Mouse (Mus musculus) right cerebral cortex, postnatal 14 days (tissue): ENCODE results near the gene Rab11fip3.
A peak's percentile ranks its signal among the peaks of the same experiment; 100 is the strongest.
"Not testable (repeated sequence)": the region's sequence is repeated elsewhere in the genome, so short reads cannot be mapped to it uniquely, and the experiment has no call there.

Experiments
- DNase-seq: peaks from one replicate; pipeline ENCODE4 v3.0.0; 2022

Rab11fip3 gene

GRCm38 (mm10) chr17:26080867-26081266, 11.5 kb upstream of the Rab11fip3 start:
- no peak for DNase-seq

GRCm38 (mm10) chr17:26078851-26079250, 9.5 kb upstream of the Rab11fip3 start:
- DNase-seq, result no peak

DNA sequence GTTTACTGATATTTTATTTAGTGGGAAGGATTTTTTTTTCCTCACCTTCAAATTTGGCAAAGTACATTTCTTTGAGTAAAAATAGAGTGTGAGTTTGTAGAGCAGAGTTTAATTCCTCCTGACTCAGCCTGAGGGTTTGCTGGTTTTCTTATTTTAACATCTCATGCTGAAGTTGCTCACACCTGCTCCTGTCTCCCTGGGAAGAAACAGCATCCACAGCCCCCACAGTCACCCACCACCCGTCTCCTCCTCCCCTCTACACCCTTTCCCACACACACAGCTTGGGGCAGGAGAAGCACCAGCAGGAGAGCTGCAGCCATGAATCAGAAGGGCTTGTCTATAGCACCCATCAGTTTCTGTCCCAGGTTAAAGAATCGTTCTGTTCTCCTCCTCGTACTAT, 5.9 kb upstream of the Rab11fip3 start:
- peak; percentile 18 for DNase-seq

DNA sequence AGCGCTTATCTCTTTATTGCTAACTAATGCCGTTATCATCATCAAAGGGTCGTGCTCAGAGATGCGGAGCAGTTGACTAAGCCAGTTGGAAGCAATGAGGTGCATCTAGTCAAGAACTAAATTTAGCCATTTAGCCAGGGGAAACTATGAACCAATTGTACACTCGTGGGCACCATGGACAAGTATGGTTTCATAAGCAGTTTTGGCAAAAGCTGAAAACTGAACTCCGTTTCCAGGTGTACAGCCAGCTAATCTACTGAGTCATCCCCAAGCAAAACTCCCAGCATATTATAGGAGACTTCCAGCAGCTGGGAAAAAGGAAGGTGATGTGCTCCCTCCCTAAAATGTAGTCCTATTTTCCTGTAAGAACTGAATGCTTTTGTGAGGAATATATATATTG, 781 bp upstream of the Rab11fip3 start:
- DNase-seq, result no peak

- DNase-seq, result peak; percentile 15
Observed at GRCm38 (mm10) chr17:26068024-26068830, 1.1 kb downstream of the Rab11fip3 start.

- no peak for DNase-seq
Observed at GRCm38 (mm10) chr17:26066488-26067020, 2.8 kb downstream of the Rab11fip3 start.

DNA sequence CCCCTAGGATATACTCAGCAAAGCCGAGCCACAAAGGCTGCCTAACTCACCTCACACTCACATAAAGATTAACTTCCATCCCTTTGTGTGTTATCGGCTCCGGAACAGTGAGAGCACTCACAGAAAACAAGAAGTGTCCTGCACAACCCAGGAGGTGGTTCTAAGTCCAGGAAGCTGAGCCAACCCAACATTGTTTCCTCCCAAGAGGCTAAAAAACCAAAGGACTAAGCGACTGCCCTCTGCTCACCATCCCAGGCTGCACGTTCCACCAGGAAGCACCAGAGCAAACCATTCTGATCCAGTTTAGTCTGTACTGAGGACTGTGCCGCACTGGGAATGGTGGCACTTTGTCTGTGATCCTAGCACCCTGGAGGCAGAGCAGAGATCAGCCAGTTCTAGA, 4.4 kb downstream of the Rab11fip3 start:
- no peak for DNase-seq

DNA sequence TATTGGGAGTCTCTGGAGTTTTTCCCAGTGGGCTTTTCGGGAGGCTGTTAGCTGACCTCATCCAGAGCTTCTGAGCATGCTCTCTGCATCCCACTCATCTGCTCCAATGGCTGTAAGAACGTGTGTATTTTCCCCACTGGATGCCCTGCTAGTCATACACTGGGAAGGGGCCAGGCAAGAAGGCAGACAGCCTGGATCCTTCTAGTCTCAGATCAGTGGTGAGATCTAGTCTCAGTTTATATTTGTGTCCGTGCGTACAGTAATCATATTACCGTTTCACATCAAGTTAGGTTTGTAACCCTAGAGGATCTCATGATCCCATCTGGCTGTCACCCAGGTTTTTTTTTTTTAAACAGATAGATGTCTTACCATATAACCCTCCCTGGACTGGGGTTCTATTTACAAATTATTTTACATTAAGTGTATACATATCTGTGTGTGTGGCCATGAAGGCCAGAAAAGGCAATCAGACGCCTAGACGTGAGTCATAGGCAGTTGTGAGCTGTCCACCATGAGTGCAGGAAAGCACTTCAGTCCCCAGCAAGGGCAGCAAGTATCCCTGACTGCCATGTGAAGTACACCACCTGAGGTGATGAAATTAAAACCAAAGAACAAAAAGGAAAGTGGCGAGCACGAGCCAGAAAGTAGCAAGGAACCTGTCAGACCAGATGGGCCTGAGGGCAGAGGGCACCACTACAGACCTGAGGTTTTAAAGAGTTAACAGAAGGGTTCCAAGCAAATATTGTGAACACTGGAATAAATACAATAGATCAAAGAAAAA, 11.4 kb downstream of the Rab11fip3 start:
- DNase-seq, result no peak

DNA sequence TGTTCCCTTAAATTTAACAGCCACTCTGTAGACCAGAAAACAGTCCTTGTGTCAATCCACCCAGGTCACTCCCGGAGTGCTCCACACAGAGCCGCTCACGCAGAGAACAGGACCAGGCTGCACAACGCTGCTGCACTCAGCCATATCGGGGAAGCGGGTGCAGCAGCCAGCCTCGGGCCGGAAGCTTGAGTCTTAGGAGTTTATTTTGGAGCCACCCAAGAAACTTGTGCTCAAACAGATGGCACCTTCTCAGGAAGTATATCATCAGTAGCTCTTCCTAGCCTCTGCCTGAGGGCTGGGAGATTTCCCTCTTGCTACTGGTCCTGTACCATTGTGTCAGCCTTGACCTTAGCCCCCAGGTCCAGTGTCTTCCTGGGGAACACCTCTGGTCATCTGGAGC, 12.1 kb downstream of the Rab11fip3 start:
- DNase-seq, result no peak

DNA sequence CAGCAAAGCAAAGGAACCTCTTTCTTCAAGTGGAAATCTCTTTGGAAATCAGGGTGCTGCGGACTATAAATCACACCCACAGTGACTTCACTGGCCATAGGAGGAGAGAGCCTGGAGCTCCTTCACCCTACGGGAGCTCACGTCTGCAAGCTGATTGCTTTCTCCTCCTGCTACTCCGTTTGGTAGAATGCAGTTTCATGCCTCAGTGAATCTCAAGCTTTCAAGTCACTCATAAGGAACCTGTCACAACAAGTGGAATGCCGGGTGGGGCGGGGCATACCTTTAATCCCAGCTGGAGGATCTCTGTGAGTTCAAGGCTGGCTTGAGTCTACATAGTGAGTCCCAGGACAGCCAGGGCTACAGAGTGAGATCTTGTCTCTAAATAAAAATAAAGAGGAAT, 14.2 kb downstream of the Rab11fip3 start:
- DNase-seq, result no peak

DNA sequence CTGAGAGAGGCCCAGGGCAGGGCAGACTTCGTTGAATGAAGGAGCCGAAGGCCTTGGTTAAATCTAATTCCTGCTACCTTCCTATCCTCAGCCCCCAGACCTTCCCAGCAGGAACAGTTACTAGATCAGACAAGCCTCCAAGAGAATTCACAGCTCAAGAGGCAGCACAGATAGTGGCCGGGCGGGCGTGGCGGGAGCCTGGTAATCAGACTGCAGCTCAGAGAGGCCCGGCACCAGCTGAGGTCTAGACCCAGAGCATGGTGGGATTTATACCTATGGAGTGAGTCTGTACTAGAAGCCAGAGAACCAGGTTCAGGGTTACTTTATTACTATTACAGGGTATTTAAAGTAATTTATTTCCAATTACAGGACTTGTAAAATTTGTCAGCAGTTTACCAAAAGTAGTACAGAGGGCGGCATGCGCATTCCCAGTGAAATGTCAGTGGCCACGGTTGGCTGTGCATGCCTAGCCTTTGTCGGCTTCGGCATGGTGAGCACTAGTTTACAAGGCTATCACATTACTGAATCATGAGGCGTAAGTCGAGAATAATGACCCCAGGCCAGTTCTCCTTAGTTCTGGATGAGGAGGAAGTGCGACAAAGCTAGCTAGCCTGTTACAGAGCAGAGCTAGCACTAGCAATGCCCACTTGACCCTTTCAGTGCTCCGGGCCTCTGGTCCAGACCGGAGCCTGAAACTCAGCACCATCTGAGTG, 15.1 kb downstream of the Rab11fip3 start:
- DNase-seq, result no peak

DNA sequence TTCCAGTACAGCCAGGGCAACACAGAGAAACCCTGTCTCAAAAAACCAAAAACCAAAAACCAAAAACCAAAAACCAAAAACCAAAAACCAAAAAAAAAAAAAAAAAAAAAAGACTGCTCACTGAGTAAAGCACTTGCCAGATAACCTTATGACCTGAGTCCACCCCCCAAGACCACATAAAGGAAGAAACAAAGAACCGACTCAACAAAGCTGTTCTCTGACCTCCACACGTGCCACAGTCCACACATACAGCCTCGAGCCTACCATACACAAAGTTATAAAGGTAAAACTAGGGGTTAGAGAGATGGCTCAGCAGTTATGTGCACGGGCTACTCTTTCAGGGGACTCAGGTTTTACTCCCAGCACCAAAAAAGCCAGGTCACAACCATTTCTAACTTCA, 16.6 kb downstream of the Rab11fip3 start:
- DNase-seq, result no peak

GRCm38 (mm10) chr17:26052074-26052473, 17.3 kb downstream of the Rab11fip3 start:
- DNase-seq, result no peak

DNA sequence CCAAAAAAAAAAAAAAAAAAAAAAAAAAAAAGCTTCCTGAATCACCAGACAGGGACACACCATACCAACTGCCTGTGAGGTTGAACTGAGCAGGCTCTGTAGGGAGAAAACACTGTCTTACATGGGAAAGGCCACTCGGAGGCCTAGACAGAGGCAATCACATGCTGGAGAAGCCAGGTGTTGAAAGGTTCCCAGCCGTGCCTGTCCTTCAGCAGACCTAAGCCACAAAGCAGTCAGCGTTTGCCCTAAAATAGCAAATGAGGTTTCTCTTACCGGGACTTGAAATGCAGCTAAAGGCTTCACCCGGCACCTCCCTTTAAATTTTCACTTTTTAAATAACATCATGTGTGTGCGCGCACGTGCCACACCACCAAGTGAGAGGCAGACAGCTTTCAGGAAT, 21.2 kb downstream of the Rab11fip3 start:
- DNase-seq, result no peak

DNA sequence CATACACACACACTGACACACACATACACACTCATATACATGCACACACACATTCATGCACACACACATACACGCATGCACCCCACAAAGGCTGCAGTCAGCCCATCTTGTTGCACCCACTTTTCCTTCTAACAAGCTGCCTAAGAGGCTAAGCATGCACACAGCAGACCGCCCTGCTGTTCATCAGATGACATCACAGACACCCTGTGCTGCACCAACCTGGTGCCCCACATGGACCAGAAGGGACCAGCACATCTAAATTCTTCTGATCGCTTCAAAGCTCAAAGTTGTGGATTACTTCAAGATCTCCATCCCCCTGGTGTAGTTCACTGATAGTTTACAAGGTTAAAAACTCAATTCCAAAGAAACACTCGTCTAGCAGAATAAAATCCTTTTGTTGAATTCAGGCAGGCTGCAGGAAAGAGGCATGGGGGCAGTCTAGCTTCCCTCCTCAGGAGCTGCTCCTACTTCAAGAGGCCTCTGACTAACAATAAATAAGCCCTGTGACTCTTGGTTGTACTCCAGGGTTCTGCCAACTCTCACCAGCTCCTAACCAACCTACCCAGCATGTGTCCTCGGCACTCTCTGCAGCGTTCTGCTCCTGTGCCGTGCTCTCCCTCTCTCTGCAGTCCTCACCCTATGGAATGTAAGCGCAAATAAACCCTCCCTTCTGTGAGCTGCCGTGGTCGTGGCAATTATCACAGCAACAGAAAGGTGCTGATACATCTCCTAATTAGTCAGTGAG, 22.9 kb downstream of the Rab11fip3 start:
- no peak for DNase-seq

GRCm38 (mm10) chr17:26045285-26045684, 24.1 kb downstream of the Rab11fip3 start:
- no peak for DNase-seq

GRCm38 (mm10) chr17:26043249-26043636, 26.1 kb downstream of the Rab11fip3 start:
- peak; percentile 75 for DNase-seq

GRCm38 (mm10) chr17:26042599-26043248, 26.6 kb downstream of the Rab11fip3 start:
- peak; percentile 23 for DNase-seq

- peak; percentile 51 for DNase-seq
Observed at GRCm38 (mm10) chr17:26041111-26041802, 28.1 kb downstream of the Rab11fip3 start.

- DNase-seq, result not testable (repeated sequence)
Observed at GRCm38 (mm10) chr17:26040711-26041110, 28.6 kb downstream of the Rab11fip3 start.

DNA sequence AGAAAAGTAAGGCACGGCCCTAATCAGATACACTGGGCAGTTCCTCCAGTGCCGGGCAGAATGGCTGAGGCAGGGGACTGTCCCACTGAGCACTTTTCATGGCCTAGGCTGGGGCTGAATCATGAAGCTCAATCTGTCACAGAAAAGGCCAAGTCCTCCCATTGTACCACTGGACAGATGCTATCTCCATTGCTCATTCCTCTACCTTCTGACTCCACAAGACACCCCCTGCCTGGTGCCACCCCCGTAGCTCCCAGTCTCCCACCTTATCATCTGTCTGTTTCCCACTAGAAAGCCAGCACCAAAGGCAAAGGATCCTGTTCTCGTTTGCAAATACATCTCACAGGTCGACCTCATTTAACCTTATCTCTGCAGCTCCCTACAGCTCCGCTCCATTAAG, 37.3 kb downstream of the Rab11fip3 start:
- no peak for DNase-seq
